Mouse (Mus musculus) layer of hippocampus, adult 18-20 months (tissue): ENCODE results near the gene Fstl5. TPM values are rescaled to one million over a fixed set of nuclear protein-coding genes. Genes with fewer than 3 reads are reported as not detected.

ENCODE experiments used
- DNase-seq, 2 experiments: peaks; one replicate each; pipeline ENCODE4 v3.0.0; 2022; ENCODE audit warnings: low spot score in 2 of 2
- long read RNA-seq: library from polyadenylated mRNA; stranded (forward); transcript quantifications from one replicate; pipeline ENCODE4 v2.0.0, GENCODE M21; 2021
- total RNA-seq, 2 experiments: library from RNA; stranded (reverse); gene quantifications; 2 replicates each; pipeline ENCODE4 v1.2.3; 2021

Gene Fstl5
- 10 to 100 TPM; 18.6 to 20.7 TPM for total RNA-seq
- long read RNA-seq, full-length matches to known transcripts = 8 of 15 reads
- long read RNA-seq, partial matches to known transcripts = 3 of 15 reads
- long read RNA-seq, other reads (novel, unspliced or antisense) = 4 of 15 reads

DNA sequence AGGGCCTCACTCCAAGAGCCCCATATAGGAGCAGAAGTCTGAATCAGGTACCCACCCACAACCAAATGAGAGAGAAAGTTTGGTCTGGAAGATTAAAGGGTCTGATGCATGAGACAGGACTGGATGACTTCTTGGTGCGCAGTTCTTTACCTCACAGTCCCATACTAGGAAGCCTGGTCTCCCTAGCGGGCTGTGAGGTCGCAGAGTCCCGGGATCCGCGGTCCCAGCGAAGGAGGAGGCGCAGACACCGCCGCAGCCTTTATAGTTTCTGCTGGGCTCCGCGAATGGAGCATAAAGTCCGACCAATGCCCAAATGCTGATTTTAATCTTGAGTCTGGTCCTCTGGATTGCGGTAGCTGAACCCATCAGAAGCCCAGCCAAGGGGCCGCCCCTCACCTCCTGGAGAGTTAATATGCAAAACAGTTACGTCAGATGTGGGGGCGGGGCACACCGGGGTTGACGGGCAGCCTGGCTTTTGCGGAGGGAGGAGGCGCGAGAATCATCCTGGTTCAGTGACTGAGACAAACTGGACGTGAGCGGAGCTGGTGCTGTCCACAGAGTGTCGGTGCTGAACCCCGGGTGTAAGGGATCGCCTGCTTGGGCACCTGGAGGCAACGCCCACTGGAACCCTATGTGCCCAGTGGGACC is at the start of gene Fstl5:
Fstl5 (plus strand) TSS at position 211 of the 648 bp plus-strand sequence.
- DNase-seq = peak; percentile 66 to 84

GRCm38 (mm10) chr3:76025523-76025922 is 48.5 kb upstream of the Fstl5 start:
- no peak for DNase-seq

DNA sequence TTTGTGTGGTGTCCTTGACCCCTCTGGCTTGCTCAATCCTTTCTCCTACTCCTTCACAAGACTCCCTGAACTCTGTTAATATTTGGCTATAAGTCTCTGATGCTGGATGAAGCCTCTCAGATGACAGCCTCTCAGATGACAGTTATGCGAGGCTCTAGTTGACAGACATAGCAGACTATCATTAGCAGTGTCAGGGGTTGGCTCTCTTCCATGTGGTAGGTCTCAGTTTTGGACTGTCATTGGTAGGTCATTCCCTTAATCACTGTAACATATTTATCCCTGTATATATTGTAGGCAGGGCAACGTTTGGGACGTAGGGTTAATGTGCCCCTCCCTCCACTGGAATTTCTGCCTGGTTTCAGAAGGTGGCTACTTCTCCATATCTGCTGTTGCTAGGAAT is 22.9 kb upstream of the Fstl5 start:
- DNase-seq = no peak

DNA sequence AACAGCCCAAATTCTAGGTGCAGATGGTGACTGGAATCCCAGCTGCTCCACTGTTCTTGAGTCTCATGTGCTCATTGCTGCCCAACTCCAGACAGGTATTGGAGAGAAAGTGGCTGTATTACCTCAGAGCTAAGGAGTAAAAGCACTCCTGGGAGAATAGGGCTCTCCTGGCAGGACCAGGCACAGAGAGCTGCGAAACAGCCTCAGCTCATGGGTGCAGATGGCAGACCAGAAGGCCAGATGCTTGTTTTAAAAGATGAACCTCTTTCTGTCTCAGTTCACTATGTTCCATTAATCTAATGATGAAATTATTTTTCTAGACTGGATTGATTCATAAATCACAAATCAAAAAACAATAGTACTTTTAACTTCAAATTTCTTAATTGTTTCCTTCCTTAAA is 12.1 kb upstream of the Fstl5 start:
- DNase-seq = peak in 1 of 2 experiments; percentile 68

DNA sequence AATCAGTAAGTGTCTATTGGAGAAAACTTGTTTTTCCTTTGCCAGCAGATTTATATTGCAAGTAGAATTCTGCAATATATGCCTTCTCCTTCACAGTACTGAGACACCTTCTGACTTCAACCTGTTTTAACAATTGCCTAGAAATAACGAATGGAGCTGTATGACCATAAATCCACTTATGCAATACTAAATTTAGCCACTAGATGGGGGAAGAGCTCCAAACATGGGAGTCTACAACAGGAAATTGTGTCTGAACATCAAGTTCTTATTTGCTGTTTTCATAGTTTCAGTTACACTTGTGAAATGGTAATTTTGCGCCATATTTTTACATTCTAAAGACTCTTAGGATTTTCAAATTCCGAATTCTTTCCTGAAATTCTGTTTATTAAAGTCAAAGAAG is 6.2 kb upstream of the Fstl5 start:
- DNase-seq = peak in 1 of 2 experiments; percentile 90

GRCm38 (mm10) chr3:76072826-76073225 is 1.2 kb upstream of the Fstl5 start:
- no peak for DNase-seq

DNA sequence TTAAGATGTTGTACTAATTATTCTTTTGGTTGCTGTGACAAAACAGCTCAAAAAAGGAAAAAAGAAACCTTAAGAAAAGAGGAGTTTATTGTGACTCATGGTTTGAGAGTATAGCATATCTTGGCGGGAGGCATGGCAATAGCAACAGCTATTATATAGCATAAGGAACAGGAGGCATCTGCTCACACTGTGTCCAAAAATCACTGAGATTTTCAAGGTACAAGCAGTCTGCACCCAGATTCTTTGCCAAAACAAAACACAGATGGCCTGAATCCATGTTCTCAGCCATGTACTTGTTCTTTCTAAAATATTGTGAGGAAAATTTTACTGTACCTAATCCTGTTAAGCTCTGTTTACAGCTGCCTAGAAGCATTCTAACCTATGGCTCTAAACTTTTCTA is 66.4 kb downstream of the Fstl5 start:
- peak; percentile 9 to 42 for DNase-seq

DNA sequence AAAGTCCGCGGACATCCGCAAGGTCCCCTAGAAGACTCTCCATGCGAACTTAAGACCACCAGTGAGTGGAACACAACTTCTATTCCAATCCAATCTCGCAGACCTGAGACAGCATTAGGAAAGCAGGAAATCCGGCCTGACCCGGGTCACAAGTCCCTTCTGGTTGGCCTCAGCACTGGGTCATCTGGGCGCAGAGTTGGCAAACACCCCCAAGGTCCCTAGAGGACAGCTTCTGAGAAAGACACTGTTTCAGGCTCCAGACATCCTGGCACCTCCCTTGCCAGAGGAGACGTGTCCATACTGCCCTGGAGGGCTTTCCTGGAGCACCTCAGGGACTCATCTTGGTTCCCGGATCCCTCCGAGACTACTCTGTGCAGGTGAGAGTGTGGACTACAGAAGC is 73.8 kb downstream of the Fstl5 start:
- DNase-seq = no peak

DNA sequence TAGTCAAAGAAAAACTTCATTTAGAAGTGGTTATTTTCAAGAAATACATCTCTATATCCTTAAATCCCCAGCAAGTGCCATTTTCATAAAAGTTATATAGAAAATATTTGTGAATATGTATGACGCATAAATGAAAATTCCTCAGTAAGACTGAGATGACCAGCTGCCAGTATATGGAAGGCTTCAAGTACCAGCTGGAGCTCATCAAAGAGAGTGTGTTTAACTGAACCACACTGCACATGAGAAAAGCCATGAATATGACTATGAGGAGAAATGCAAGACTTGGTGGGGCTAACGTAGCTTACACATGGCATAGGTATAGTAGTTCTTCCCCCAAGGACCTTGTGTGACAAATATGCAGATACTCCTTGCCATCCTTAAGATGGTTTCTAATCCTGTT is 164.8 kb downstream of the Fstl5 start:
- no peak for DNase-seq

GRCm38 (mm10) chr3:76251385-76251784 is 177.3 kb downstream of the Fstl5 start:
- DNase-seq = no peak

DNA sequence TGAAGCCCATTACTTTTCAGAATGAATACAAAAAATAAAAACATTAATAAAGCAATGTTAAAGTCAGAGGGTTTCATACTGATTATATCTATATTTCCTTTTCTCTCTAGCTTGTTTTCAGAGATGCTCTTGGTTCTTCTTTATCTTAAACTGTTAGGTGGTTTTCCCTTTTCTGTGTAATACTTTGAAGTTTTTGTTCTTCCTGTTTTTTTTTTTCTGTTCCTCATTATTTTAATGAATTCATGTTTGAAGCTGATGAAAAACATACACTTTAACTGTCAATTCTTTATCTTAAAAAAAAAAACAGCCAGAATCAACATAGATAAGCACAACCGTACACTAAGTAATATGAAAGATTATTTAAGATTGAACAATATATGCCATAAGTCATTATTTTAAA is 218.9 kb downstream of the Fstl5 start:
- DNase-seq = no peak

- DNase-seq = no peak
These were observed 220.3 kb downstream of the Fstl5 start for GRCm38 (mm10) chr3:76294394-76294793.

DNA sequence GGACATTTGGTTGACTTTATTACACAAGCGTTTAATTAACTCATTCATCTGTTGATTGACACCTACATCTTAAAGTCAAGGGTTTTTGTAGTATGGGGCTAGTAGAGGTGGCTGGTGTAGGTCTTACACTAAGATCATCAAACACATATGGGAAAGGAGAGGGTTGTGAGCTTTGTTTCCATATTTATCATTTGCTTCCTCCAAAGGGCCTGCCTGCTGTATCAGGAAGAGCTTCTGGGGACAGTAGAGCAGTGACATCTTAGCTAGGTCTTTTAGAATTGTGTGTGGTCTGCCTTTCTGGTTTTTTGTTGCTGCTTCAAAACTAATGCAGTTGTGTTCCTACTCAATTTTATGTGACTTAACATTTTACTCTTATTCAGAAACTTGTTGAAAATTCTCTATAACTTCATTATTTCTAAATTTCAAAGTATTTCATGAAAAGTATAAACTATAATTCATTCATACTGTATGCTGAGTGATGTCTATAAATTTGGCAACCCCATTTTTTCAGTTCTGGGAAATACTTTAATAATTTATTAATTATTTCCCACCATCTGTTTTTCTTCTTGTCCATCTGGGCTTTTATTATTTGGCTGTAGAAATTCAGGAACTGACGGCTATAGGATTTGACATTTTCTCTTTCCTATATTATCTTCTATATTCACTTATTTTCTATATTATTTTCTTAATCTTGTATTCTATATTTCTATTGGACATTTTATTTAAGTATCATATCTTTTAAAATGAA is 227.1 kb downstream of the Fstl5 start:
- no peak for DNase-seq

DNA sequence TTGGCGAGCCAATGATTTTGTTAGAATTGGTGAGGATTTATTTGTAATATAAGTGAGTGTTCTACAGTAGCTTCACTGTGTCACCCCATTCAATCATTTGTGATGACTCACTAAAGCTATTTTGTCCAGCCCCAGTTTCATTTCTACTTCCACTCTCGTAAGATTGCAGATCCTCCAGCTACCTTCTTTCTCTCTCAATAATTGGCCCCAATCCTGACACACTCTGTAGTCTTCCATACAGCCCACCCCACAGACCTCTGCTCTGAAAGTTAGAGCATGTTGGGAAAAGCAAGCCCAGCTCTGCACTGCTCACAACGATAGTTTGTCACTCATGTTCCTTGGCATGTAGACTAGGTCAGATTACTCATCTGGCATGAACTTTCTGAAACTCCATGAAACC is 242.9 kb downstream of the Fstl5 start:
- no peak for DNase-seq

DNA sequence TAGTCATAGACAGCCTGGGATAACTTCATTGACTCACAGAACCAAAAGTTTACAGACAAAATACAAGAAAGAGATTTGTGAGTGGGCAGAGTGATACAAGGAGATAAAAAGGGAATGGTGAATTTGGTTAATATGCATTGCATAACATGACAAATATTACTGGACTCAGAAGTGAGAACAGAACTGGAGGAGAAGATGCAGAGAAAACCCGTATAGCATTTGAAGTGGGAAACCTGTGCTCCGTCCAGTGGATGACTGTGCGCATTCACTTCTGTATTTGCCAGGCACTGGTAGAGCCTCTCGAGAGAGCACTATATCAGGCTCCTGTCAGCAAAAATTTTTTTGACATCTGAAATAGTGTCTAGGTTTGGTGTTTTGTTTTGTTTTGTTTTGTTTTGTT is 245.5 kb downstream of the Fstl5 start:
- no peak for DNase-seq

GRCm38 (mm10) chr3:76322431-76322830 is 248.4 kb downstream of the Fstl5 start:
- DNase-seq = no peak

DNA sequence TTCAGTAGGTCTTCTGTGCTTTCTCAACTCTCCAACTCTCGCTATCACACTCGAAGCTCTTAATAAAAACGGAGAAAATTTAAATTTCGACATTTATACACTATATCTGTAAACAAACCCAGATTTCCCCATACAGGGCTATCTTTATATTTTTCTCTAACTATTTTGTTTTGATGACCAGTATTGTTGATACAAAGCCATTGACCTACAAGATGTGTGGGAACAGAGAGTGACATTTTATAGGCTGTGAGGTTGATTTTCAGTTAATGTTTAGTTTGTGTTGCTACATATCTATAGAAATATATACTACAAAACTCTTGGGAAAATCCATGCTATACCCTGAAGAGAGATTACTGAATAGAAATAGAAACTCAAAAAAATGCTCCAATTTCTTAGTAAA is 262.9 kb downstream of the Fstl5 start:
- DNase-seq = no peak

- DNase-seq = no peak
These were observed 292.9 kb downstream of the Fstl5 start for GRCm38 (mm10) chr3:76367000-76367399.

- DNase-seq = no peak
These were observed 295.8 kb downstream of the Fstl5 start for GRCm38 (mm10) chr3:76369910-76370309.

GRCm38 (mm10) chr3:76428775-76429372 is 354.8 kb downstream of the Fstl5 start:
- peak in 1 of 2 experiments; percentile 29 for DNase-seq

GRCm38 (mm10) chr3:76467229-76467874 is 393.3 kb downstream of the Fstl5 start:
- no peak for DNase-seq

DNA sequence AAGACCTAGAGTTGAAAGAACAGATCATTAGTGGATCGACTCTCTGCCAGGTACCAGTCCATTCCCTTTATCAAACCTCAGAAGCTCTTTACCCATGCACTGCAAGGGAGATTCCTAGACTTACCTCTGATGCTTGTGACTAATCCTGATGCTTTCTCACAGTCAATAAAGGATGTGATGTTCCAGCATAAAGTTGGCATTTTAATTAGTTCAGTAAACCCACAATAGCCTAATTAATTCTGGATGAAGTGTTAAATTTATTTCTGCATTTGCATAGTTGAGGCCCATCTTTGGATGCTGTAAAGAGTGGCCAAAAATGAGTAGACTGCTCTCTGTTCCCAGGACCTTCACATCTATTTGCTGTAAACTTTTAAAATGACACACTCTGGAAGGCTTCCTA is 394.1 kb downstream of the Fstl5 start:
- no peak for DNase-seq
